Mouse (Mus musculus) forebrain, embryonic 12.5 days (tissue): ENCODE results near the gene Mblac2. TPM values are rescaled to one million over a fixed set of nuclear protein-coding genes. Genes with fewer than 3 reads are reported as not detected.

Experiments
- ATAC-seq: fragments of 200-750 bp; cut with Nextera tagmentation; 2 replicates; pipeline ENCODE4 v1.8.0; 2017; ENCODE audit warnings: moderate TSS enrichment; ENCODE audit not compliant: low FRiP score
- H3K27ac ChIP-seq: fragments of 300-500 bp; sonication (generic); 2 replicates; pipeline ENCODE4 v1.5.1; 2016; ENCODE audit warnings: mild to moderate bottlenecking
- H3K27me3 ChIP-seq: fragments of 300-500 bp; sonication (generic); 2 replicates; pipeline ENCODE4 v1.6.1; 2016; ENCODE audit warnings: mild to moderate bottlenecking
- H3K36me3 ChIP-seq: fragments of 300-500 bp; sonication (generic); replicated peaks from 2 replicates; pipeline ENCODE4 v1.6.1; 2016; ENCODE audit warnings: mild to moderate bottlenecking
- H3K4me1 ChIP-seq: fragments of 300-500 bp; sonication (generic); 2 replicates; pipeline ENCODE4 v1.6.1; 2016
- H3K4me2 ChIP-seq: fragments of 300-500 bp; sonication (generic); 2 replicates; pipeline ENCODE4 v1.6.1; 2016; ENCODE audit warnings: mild to moderate bottlenecking, moderate library complexity
- H3K4me3 ChIP-seq: fragments of 300-500 bp; sonication (generic); replicated peaks from 2 replicates; pipeline ENCODE4 v1.5.1; 2016; ENCODE audit warnings: mild to moderate bottlenecking
- H3K9ac ChIP-seq: fragments of 300-500 bp; sonication (generic); 2 replicates; pipeline ENCODE4 v1.6.1; 2016; ENCODE audit warnings: mild to moderate bottlenecking
- H3K9me3 ChIP-seq: fragments of 300-500 bp; sonication (generic); 2 replicates; pipeline ENCODE4 v1.6.1; 2016
- WGBS: fragments of 180-500 bp; shearing (Covaris S2); methylation state at CpG from one replicate; pipeline ENCODE4 v1.1.7; 2016; 5-methylcytosine and 5-hydroxymethylcytosine counted together
- polyA plus RNA-seq: library from polyadenylated mRNA; unstranded; fragments of >200 nt; fragmentation: Nextera tagmentation; extraction: Ambion mirVana; gene quantifications from 2 replicates; pipeline ENCODE4 v1.2.1, GENCODE M21; 2016

The Mblac2 gene
- polyA plus RNA-seq, 1 experiment from 2014 or later: 8.4 TPM

- peak overlapping the region; percentile 48 for H3K4me2 ChIP-seq
- under 1% methylated on average over 62 of the region's 62 CpGs for WGBS
- H3K36me3 ChIP-seq: peaks cover 5% of the 10 kb centered on the region
- peak overlapping the region; percentile 70 for H3K4me3 ChIP-seq
- H3K27me3 ChIP-seq: no peaks in the 10 kb centered on the region
- H3K9me3 ChIP-seq: no peaks in the 10 kb centered on the region
- peak overlapping the region; percentile 99 for H3K27ac ChIP-seq
- peak; percentile 97 for ATAC-seq
- peaks cover 21% of the 10 kb centered on the region for H3K4me1 ChIP-seq
- H3K9ac ChIP-seq: peak overlapping the region; percentile 80
Measured at GRCm38 (mm10) chr13:81783405-81784342, 72.5 kb downstream of the Mblac2 start.

- Histone ChIP-seq H3K36me3 (peaks cover 16% of the 10 kb centered on the region), H3K4me1 (peaks cover 21% of the 10 kb centered on the region), H3K4me3 (no peak overlapping the region), H3K27me3 (no peaks in the 10 kb centered on the region), H3K9ac (peak overlapping the region; percentile 45), H3K27ac (peak overlapping the region; percentile 72; the same call in 1 of the 2 replicates), H3K9me3 (no peaks in the 10 kb centered on the region), H3K4me2 (peak overlapping the region; percentile 39)
- no peak for ATAC-seq
- WGBS: 53% methylated on average over 11 of the region's 11 CpGs
Measured at GRCm38 (mm10) chr13:81785766-81786480, 74.8 kb downstream of the Mblac2 start.

GRCm38 (mm10) chr13:81790160-81790559 is 79.0 kb downstream of the Mblac2 start:
- peaks cover 9% of the 10 kb centered on the region for H3K4me1 ChIP-seq
- H3K9me3 ChIP-seq: no peaks in the 10 kb centered on the region
- no peak overlapping the region for H3K27ac ChIP-seq
- H3K27me3 ChIP-seq: no peaks in the 10 kb centered on the region
- H3K36me3 ChIP-seq: peaks cover 32% of the 10 kb centered on the region
- H3K9ac ChIP-seq: no peak overlapping the region
- no peak overlapping the region for H3K4me3 ChIP-seq
- 95% methylated on average over 8 of the region's 8 CpGs for WGBS
- no peak for ATAC-seq
- H3K4me2 ChIP-seq: no peak overlapping the region

GRCm38 (mm10) chr13:81791861-81792260 is 80.7 kb downstream of the Mblac2 start:
- peaks cover 33% of the 10 kb centered on the region for H3K36me3 ChIP-seq
- no peaks in the 10 kb centered on the region for H3K27me3 ChIP-seq
- WGBS: 94% methylated on average over 8 of the region's 8 CpGs
- H3K9ac ChIP-seq: no peak overlapping the region
- no peak overlapping the region for H3K4me2 ChIP-seq
- no peak overlapping the region for H3K27ac ChIP-seq
- ATAC-seq: no peak
- H3K4me1 ChIP-seq: no peaks in the 10 kb centered on the region
- H3K9me3 ChIP-seq: no peaks in the 10 kb centered on the region
- no peak overlapping the region for H3K4me3 ChIP-seq

GRCm38 (mm10) chr13:81793850-81794249 is 82.7 kb downstream of the Mblac2 start:
- H3K27ac ChIP-seq: no peak overlapping the region
- H3K27me3 ChIP-seq: no peaks in the 10 kb centered on the region
- H3K4me2 ChIP-seq: no peak overlapping the region
- no peaks in the 10 kb centered on the region for H3K9me3 ChIP-seq
- WGBS: 81% methylated on average over 1 of the region's 1 CpGs
- H3K4me1 ChIP-seq: no peaks in the 10 kb centered on the region
- no peak overlapping the region for H3K9ac ChIP-seq
- ATAC-seq: no peak
- peaks cover 30% of the 10 kb centered on the region for H3K36me3 ChIP-seq
- no peak overlapping the region for H3K4me3 ChIP-seq

GRCm38 (mm10) chr13:81801121-81801520 is 90.0 kb downstream of the Mblac2 start:
- H3K4me1 ChIP-seq: no peaks in the 10 kb centered on the region
- H3K9me3 ChIP-seq: no peaks in the 10 kb centered on the region
- no peak overlapping the region for H3K4me2 ChIP-seq
- no peak overlapping the region for H3K9ac ChIP-seq
- WGBS: 45% methylated on average over 3 of the region's 3 CpGs
- no peaks in the 10 kb centered on the region for H3K27me3 ChIP-seq
- H3K36me3 ChIP-seq: no peaks in the 10 kb centered on the region
- H3K4me3 ChIP-seq: no peak overlapping the region
- no peak overlapping the region for H3K27ac ChIP-seq
- ATAC-seq: no peak

Other genes with a start within 250 kb of the Mblac2 start
- gene Adgrv1, start 78.2 kb upstream of the Mblac2 start, polyA plus RNA-seq: 44.5 and 44.7 TPM in 2 replicates
- gene Lysmd3, start 53.7 kb upstream of the Mblac2 start, polyA plus RNA-seq: 22.2 and 26.3 TPM in 2 replicates
- gene Polr3g, start 328 bp upstream of the Mblac2 start, polyA plus RNA-seq: 10.4 and 10.5 TPM in 2 replicates
- gene Cetn3, start 71.7 kb downstream of the Mblac2 start, polyA plus RNA-seq: 301 and 307 TPM in 2 replicates